Mouse (Mus musculus) heart, embryonic 13.5 days (tissue): Measurements from ENCODE around the gene Fst. TPM values are rescaled to one million over a fixed set of nuclear protein-coding genes. Genes with fewer than 3 reads are reported as not detected.

Experiments used
- ATAC-seq: fragments of 200-750 bp; cut with Nextera tagmentation; 2 replicates; pipeline ENCODE4 v1.8.0; 2017; ENCODE audit warnings: moderate TSS enrichment; ENCODE audit not compliant: insufficient number of reproducible peaks, low FRiP score, low TSS enrichment; ENCODE audit errors: extremely low read depth
- H3K27ac ChIP-seq: fragments of 300-500 bp; sonication (generic); replicated peaks from 2 replicates; pipeline ENCODE4 v1.5.1; 2015; ENCODE audit warnings: moderate library complexity, mild to moderate bottlenecking, inconsistent platforms
- H3K27me3 ChIP-seq: fragments of 300-500 bp; sonication (generic); replicated peaks from 2 replicates; pipeline ENCODE4 v1.6.1; 2015; ENCODE audit warnings: mild to moderate bottlenecking, inconsistent platforms
- H3K36me3 ChIP-seq: fragments of 300-500 bp; sonication (generic); 2 replicates; pipeline ENCODE4 v1.6.1; 2015; ENCODE audit warnings: mild to moderate bottlenecking, inconsistent platforms
- H3K4me1 ChIP-seq: fragments of 300-500 bp; sonication (generic); 2 replicates; pipeline ENCODE4 v1.6.1; 2015; ENCODE audit warnings: inconsistent platforms
- H3K4me2 ChIP-seq: fragments of 300-500 bp; sonication (generic); 2 replicates; pipeline ENCODE4 v1.6.1; 2015; ENCODE audit warnings: inconsistent platforms, mild to moderate bottlenecking, moderate library complexity
- H3K4me3 ChIP-seq: fragments of 300-500 bp; sonication (generic); 2 replicates; pipeline ENCODE4 v1.5.1; 2015; ENCODE audit warnings: moderate library complexity, mild to moderate bottlenecking, inconsistent platforms
- H3K9ac ChIP-seq: fragments of 300-500 bp; sonication (generic); 2 replicates; pipeline ENCODE4 v1.6.1; 2015; ENCODE audit warnings: inconsistent platforms, mild to moderate bottlenecking, moderate library complexity
- H3K9me3 ChIP-seq: fragments of 300-500 bp; sonication (generic); 2 replicates; pipeline ENCODE4 v1.6.1; 2016; ENCODE audit warnings: inconsistent platforms
- WGBS: fragments of 180-500 bp; shearing (Covaris S2); methylation state at CpG from one replicate; pipeline ENCODE4 v1.1.7; 2015; ENCODE audit warnings: mixed read lengths; 5-methylcytosine and 5-hydroxymethylcytosine counted together
- polyA plus RNA-seq: library from polyadenylated mRNA; unstranded; fragments of >200 nt; fragmentation: Nextera tagmentation; extraction: Ambion mirVana; gene quantifications from 2 replicates; pipeline ENCODE4 v1.2.1, GENCODE M21; 2015

Fst gene
- polyA plus RNA-seq, 1 experiment from 2014 or later = 7.4 TPM

- H3K4me1 ChIP-seq = no peaks in the 10 kb centered on the region
- no peak overlapping the region for H3K27ac ChIP-seq
- no peaks in the 10 kb centered on the region for H3K9me3 ChIP-seq
- no peak overlapping the region for H3K9ac ChIP-seq
- H3K4me3 ChIP-seq = no peak overlapping the region
- H3K27me3 ChIP-seq = no peaks in the 10 kb centered on the region
- H3K36me3 ChIP-seq = no peaks in the 10 kb centered on the region
- ATAC-seq = no peak
- H3K4me2 ChIP-seq = no peak overlapping the region
Measured at GRCm38 (mm10) chr13:114412326-114412725, 46.4 kb downstream of the Fst start.

GRCm38 (mm10) chr13:114406866-114407265, 51.9 kb downstream of the Fst start:
- H3K9me3 ChIP-seq = no peaks in the 10 kb centered on the region
- H3K9ac ChIP-seq = no peak overlapping the region
- H3K4me1 ChIP-seq = no peaks in the 10 kb centered on the region
- H3K27ac ChIP-seq = no peak overlapping the region
- no peak overlapping the region for H3K4me3 ChIP-seq
- H3K27me3 ChIP-seq = no peaks in the 10 kb centered on the region
- no peak for ATAC-seq
- H3K4me2 ChIP-seq = no peak overlapping the region
- 14% methylated on average over 5 of the region's 5 CpGs for WGBS
- H3K36me3 ChIP-seq = no peaks in the 10 kb centered on the region

GRCm38 (mm10) chr13:114406424-114406823, 52.3 kb downstream of the Fst start:
- ATAC-seq = no peak
- Histone ChIP-seq H3K9me3 (no peaks in the 10 kb centered on the region), H3K4me1 (no peaks in the 10 kb centered on the region), H3K4me3 (no peak overlapping the region), H3K27me3 (no peaks in the 10 kb centered on the region), H3K4me2 (no peak overlapping the region), H3K36me3 (no peaks in the 10 kb centered on the region), H3K27ac (no peak overlapping the region), H3K9ac (no peak overlapping the region)
- WGBS = 26% methylated on average over 5 of the region's 5 CpGs

GRCm38 (mm10) chr13:114405100-114405715, 53.5 kb downstream of the Fst start:
- Histone ChIP-seq H3K4me2 (no peak overlapping the region), H3K4me3 (no peak overlapping the region), H3K4me1 (no peaks in the 10 kb centered on the region), H3K27ac (no peak overlapping the region), H3K27me3 (no peaks in the 10 kb centered on the region), H3K9me3 (no peaks in the 10 kb centered on the region), H3K9ac (no peak overlapping the region), H3K36me3 (no peaks in the 10 kb centered on the region)
- WGBS = 85% methylated on average over 9 of the region's 9 CpGs
- no peak for ATAC-seq

Other genes starting within 250 kb of the Fst start
- gene Ndufs4, start 70.7 kb downstream of the Fst start, polyA plus RNA-seq = 388 and 419 TPM in 2 replicates